Mouse (Mus musculus): ENCODE measurements around the gene Ankle2. TPM values are rescaled to one million over a fixed set of nuclear protein-coding genes. Genes with fewer than 3 reads are reported as not detected.

Ankle2 gene
- total RNA-seq (2021), result 10 to 100 TPM; 33.2 to 33.9 TPM
- long read RNA-seq, experiment 1, full-length matches to known transcripts, result 28 of 31 reads
- long read RNA-seq, experiment 1, partial matches to known transcripts, result 2 of 31 reads
- long read RNA-seq, experiment 1, other reads (novel, unspliced or antisense), result 1 of 31 reads
- long read RNA-seq, experiment 2, full-length matches to known transcripts, result 16 of 27 reads
- long read RNA-seq, experiment 2, partial matches to known transcripts, result 4 of 27 reads
- long read RNA-seq, experiment 2, other reads (novel, unspliced or antisense), result 7 of 27 reads

DNA sequence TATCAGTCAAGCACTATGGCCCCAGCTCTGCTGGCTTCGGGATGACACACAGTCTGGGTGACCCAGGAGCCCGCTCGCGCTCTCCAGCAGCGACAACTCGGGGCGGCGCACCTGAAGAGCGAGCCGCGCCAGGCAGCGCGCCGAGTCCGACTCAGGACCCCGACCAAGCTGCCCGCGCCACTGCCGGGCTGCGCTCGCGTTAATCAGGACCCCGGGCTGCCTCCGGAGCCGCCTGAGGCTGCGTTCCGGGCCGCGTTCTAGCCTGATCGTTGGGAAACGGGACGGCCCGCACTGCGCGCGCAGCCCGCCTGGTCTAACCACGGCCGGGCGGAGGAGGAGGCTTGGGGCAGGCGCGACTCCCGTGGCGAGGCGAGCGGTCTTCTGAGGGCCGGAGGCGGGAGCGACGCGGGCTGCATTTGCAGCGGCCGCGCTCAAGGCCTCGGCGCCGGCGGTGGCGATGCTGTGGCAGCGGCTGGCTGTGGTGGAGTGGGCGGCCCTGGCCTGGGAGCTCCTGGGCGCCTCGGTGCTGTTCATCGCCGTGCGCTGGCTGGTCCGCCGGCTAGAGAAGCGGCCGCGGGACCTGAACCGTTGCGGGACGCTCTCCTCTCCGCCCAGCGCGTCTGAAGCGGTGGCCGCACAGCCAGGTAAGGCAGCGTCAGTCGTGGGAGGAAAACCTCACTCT lies at the start of gene Ankle2:
Ankle2 (plus strand) TSS at position 225 of the 682 bp plus-strand sequence.
- DNase-seq (ENCODE audit: low spot score in 2 of 2), result peak; percentile 90 to 91

DNA sequence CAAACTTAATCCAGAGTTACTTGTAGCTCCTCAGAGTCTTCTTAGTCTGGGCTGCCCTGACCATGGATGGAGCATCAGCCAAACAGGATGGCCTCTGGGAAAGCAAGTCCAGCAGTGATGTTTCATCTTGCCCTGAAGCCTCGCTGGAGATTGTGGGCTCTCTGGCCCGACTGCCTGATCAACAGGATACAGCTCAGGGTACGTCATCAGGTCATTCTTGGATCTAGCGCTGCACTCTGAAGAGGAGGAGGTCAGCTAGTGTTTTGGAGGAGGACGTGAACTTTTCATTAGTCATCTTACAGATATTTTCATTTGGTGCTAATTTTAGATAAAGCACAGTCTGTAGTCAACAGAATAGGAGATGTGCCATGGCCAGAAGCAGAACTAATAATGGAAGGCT lies 49.1 kb upstream of the Ankle2 start:
- DNase-seq (ENCODE audit: low spot score in 2 of 2), result no peak

DNA sequence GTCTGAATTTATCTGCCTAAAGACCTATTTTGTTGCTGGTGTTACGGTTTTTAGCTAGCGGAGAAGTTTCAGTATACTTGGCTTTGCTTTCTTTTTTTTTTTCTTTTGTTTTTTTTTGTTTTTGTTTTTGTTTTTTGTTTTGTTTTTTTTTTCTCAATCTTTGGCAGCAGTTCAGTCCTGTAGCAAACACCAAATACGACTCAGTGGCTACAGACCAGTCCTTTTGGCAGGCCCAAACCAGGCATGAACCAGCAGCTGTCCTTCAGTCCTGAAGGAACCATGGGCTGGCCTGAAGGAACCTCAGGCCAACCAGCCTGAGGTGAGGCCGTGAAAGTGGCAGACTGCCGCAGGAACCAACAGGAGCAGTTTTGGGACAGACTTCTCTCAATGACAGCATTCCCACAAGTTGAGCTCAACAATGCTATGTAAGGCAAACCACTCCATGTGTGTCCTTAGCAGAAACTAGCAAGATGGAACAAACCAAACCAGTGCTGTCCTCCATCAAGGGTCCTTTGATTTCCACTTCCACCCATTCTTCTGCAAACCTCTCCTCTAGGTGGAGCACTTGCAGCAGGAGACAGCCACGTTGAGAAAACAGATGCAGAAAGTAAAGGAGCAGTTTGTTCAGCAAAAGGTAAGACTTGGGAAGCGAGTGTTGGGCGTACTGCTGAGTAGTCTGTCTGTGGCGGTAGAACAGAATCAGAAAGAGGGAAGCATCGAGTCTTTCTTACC lies 27.5 kb upstream of the Ankle2 start:
- DNase-seq (ENCODE audit: low spot score in 2 of 2), result no peak

DNA sequence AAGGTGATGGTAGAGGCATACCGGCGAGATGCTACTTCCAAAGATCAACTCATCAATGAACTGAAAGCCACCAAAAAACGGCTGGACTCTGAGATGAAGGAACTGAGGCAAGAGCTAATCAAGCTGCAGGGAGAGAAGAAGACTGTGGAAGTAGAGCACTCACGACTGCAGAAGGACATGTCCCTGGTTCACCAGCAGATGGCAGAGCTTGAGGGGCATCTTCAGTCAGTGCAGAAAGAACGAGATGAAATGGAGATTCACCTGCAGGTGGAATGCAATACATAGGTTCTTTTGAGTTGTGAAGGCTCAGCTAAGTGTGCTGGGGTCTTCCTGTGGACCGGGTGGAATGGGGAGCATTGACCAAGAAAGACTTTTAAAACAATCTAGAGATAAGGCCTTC lies 26.0 kb upstream of the Ankle2 start:
- no peak for DNase-seq (ENCODE audit: low spot score in 2 of 2)

DNA sequence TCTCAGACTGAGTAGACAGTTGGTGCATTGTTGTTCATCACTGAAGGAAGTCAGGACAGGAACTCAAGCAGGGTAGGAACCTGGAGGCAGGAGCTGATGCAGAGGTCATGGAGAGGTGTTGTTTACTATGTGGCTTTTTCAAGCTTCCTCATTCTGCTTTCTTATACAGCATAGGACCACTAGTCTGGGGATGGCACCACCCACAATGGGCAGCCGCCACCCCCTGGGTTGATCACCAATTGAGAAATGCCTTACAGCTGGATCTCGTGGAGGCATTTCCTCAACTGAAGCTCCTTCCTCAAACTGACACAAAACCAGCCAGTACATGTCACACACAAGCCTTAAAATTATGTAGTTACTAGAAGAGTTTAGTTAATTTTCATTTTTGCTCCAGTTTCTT lies 19.5 kb upstream of the Ankle2 start:
- DNase-seq (ENCODE audit: low spot score in 2 of 2), result no peak

DNA sequence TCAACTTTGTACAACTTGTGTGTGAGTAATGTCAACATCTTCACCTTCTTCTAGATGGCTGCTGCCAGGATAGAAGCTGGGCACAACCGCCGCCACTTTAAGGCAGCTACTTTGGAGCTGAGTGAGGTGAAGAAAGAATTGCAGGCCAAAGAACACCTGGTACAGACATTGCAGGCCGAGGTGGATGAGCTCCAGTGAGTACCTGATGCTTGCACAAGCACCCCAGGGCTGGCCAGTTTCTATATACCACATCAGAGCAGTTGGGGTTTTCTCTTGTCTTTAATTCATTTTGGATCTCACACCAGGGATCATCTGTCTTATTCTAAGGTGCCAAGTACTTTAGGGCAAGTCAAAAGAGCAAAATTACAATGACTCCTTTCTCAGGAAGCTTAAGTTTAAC lies 14.0 kb upstream of the Ankle2 start:
- DNase-seq (ENCODE audit: low spot score in 2 of 2), result no peak

DNA sequence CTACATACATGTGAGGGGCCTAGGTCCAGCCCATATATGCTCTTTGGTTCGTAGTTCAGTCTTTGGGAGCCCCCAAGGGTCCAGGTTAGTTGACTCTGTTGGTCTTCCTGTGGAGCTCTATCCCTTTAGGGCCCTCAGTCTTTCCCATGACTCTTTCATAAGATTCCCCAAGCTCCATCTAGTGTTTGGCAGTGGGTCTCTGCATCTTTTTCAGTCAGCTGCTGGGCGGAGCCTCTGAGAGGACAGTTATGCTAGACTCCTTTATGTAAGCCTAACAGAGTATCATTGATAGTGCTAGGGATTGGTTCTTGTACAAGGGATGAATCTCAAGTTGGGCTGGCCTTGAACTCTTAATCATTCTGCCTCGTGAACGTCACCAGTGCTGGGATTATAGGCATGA lies 10.5 kb upstream of the Ankle2 start:
- no peak for DNase-seq (ENCODE audit: low spot score in 2 of 2)

DNA sequence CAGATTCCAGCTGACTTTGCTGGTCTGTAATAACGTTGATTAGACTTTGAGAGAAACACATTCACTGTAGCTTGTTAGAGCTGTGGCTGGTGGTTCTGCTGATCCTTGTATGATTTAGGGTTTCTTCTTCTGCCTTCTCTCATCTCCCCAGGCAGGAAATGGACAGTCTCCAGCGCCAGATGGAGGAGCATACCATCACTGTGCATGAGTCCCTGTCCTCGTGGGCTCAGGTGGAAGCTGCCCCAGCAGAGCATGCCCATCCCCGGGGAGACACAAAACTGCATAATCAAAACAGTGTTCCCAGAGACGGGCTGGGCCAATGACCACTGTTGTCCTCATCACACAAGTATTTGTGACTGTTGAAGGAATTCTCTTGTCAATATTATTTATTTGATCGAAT lies 8.0 kb upstream of the Ankle2 start:
- DNase-seq (ENCODE audit: low spot score in 2 of 2), result no peak

DNA sequence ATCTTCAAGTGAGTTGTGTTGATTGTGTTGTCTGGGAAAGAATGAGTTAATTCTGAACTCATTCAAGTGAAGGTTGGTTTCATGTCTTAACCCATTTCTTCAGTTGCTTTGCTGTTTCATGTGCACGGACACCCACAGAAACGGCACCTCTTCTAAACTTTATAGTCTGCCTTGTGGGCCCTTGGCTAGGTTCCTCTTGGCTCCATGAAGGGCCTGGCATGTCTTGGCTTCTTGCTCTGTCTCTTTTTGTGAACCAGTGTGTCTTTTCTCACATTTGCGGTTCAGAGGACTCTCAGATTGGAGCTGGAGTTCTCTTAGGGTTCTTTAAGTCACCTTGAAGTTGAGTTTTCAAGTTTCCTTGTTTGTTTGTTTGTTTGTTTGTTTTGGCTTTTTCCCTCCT lies 5.7 kb upstream of the Ankle2 start:
- no peak for DNase-seq (ENCODE audit: low spot score in 2 of 2)

DNA sequence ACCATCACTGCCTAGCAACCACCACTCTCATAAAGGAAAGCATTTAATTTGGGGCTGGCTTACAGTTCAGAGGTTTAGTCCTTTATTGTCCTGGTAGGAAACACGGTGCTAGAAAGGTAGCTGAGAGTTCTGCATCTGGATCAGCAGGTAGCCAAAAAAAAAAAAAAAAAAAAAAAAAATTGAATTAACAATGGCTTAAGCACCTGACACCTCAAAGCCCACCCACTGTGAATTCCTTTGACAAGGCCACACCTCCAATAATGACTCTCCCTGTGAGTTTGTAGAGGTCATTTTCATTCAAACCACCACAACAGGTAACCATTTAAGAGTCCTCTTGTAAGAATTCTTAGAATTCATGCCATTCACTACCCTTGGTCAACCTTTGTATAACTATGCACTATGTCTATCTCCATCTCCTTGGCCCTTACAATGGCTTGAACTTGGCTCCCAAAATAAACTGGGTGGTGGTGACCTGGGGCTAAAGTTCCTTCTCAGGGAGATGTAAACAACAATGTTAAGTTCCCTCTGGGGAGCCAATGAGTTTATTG lies 3.4 kb upstream of the Ankle2 start:
- DNase-seq (ENCODE audit: low spot score in 2 of 2), result no peak

DNA sequence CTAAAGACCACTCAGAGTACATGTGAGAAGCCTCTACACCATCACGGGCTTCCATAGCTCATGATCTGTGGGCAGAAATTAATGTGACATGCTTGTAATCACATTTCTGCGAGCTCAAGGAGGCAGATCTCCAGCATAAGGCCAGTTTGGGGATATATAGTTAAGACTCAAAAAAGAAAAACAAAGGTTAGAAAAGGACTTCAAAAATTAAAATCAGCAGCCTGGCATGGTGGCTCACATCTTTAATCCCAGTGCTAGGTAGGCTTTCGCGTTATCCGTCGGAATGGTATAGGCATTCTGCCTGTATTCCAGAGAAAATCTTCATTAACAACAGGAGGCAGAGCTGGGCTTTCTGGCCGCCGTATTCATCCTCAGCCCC lies 414 bp upstream of the Ankle2 start:
- DNase-seq (ENCODE audit: low spot score in 2 of 2), result no peak

DNA sequence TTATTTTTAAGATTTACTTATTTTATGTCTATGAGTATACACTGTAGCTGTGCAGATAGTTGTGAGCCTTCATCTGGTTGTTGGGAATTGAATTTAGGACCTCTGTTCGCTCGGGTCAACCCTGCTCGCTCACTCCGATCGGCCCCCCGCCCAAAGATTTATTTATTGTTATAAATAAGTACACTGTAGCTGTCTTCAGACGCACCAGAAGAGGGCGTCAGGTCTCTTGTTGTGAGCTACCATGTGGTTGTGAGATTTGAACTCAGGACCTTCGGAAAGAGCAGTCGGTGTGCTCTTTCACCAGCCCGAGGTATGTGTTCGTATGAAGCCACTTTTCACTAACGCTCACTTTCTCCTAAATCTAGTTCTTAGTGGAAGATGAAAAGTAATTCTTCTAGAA lies 834 bp downstream of the Ankle2 start:
- DNase-seq (ENCODE audit: low spot score in 2 of 2), result no peak

DNA sequence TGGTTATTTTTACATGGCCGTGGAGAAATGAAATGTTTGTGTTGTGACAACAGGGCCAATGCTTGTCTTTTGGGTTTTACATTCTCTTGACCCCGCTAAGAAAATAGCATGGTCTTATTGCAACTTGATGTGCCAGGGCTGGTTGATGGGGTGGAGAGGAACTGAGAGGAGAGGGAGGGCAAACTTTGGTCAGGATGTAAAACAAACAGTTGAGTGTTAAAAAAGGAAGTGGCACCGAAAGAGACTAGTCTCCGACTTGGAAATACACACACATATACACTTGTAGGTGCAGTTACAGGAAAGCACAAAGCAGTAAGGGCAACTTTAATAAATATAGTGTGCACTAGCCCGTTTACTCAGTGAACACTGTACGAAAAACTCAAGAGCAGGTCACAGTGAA lies 1.5 kb downstream of the Ankle2 start:
- DNase-seq (ENCODE audit: low spot score in 2 of 2), result no peak

DNA sequence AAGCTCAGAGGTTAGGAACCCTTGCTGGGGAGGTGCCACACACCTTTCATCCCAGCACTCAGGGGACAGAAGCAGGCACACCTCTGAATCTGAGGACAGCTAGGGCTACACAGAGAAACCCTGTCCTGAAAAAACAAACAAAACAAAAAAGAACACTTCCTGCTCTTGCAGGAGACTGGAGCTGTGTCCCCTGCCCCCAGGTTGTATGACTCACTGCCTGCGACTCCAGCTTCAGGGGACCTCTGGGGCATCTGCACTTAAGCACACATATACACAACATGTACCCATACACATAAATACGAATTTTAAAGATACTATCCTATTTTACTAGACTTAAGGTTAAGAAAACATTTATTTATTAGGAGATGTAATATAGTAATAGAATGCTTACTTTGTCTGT lies 13.3 kb downstream of the Ankle2 start:
- no peak for DNase-seq (ENCODE audit: low spot score in 2 of 2)

DNA sequence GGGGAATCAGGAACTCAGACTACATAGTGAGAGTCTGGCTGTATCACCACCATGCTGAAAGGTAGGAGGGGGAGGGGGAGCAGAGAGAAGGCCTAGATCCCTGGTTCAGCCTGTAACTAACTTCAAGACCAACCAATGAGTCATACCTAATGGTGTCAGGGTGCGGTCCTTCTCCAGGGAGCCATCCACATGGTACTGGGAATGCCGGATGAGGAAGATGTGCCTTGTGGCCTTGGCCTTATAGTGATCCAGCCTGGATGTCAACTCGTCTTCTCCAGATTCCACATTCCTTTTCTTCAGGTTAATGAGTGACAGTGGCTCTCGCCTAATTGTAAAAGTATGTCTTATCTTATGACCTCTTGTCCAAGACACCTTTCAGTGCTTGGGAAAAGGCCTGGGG lies 36.1 kb downstream of the Ankle2 start:
- DNase-seq (ENCODE audit: low spot score in 2 of 2), result no peak

DNA sequence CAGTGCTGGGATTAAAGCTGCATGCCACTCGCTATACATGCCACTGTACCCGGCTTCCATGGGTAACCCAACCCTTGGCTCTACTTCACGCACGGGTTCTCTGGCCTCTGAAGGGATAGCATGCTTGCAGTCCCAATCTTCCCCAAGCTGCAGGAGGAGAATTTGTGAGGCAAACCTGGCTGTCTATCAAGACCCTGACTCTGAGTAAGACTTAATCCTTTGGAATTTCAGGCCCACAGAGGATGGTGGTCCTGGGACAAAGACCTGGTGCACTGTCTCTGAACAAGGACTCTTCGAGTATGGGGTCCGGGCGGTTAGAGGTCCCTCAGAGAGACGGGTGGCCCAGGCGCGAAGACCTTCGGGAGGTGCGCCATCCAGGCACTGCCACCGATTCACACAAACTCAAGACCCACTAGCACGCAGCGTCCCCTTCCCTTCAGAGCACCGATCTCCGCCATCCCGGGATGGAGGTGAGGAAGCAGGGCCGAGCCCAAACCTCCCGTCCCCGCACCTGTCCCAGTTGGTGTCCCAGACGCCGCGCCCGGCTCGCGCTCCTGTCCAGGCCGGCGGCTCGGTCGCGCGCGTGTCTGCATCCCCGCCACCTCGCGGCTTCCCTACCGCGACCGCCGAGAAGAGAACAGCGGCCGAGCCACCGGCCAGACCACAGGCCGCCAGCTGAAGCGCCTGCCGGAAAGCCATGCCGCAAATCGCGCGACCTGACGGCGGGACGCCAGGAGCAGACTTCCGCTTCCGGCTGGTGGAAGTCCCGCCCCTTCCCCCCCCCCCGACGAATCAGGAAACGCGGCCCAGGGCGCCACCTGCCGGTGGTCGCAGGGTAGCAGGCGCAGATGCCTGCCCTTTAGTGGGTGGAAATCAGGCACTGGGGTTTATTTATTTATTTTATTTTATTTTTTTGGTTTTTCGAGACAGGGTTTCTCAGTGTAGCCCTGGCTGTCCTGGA lies 38.6 kb downstream of the Ankle2 start, which contains the start of gene Pgam5:
Pgam5 (minus strand) TSS at position 773 of the 961 bp plus-strand sequence.
- DNase-seq (ENCODE audit: low spot score in 2 of 2), result peak; percentile 89 to 92

DNA sequence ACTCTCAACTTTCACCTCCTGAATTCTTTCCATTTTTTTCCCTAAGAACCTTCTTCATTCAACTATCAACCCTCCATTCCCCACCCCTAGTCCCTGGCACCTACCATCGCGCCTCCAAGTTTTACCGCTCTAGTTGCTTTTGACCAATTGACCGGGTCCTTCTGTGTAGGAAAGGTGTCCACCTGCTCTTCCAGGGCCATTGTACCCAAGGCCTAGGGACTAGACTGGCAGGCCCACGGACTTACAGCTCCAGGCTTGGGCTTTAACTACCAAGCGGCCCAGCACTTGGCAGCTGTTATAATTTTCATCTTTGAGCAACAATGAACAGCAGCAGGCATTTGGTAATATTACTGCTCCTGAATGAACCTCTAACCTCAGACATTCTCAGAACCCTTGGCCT lies 39.4 kb downstream of the Ankle2 start:
- no peak for DNase-seq (ENCODE audit: low spot score in 2 of 2)

DNA sequence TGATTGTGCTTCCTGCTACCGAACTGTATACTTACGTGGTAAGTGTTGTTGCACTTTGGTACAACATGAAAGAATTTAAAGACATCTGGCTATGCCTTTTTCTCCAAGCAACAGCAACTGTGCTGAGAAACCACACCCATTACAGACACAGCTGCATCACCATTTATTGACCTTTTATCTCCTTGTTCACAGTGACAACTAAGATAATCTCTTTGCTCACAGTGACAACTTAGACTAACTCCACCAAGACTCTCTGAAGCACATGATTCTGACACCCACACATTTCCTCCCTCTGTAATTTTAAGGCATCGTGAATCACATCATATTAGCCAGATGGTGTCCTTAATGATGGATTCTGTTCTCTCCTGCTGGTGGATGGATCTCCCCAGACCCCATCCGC lies 43.3 kb downstream of the Ankle2 start:
- DNase-seq (ENCODE audit: low spot score in 2 of 2), result no peak

DNA sequence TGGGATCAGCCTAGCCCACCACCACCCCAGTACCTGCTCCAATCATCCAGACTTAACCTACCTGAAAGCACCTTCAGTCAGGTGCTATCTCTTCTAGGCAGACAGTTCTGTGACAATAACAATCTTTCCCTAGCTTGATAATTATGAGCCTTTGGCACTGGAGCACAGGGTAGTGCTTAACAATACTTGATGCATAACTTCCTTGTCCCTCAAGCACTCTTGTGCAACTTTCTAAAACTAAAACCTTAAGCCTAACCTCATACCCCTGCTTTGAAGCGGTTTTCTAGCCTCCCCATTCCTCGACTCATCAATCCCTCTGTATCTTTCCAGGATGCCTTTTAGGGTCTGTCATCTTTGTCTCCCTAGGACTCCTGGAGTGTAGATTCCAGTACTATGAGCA lies 44.0 kb downstream of the Ankle2 start:
- DNase-seq (ENCODE audit: low spot score in 2 of 2), result no peak

DNA sequence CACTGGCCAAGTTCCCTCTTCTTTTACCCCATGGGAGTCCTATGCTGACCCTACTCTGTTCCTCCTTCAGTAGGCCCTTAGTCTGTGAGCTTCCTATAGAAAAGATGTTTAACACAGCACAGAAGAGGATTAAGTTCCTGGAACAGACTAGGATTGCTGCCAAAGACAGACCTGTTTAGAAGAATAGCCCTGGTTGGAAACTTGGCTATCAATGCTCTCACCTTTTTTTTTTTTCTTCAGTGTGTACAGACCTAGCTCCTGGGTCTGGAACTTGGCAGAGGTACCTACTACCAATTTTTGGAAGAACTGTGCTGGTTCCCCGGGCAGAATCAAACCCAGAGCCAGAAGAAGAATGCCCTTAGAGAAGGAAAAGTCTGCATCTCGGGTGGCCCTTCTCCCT lies 45.6 kb downstream of the Ankle2 start:
- DNase-seq (ENCODE audit: low spot score in 2 of 2), result no peak

DNA sequence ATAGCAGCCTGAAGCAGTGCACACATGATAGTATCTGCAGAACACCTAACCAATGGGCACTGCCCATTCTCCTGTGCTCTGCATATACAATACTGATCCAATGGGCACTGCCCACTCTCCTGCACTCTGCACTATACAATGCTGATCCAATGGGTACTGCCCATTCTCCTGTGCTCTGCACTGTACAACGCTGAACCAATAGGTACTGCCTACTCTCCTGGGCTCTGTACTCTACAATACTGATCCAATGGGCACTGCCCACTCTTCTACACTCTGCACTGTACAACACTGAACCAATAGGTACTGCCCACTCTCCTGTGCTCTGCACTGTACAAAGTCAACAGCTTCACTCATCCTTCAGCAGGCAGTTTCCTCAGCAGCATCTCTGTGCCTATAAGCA lies 46.1 kb downstream of the Ankle2 start:
- no peak for DNase-seq (ENCODE audit: low spot score in 2 of 2)

Measured in layer of hippocampus, postnatal 14 days (tissue).